Mouse (Mus musculus) intestine, postnatal 0 days (tissue): ENCODE results near the gene Arglu1. TPM values are rescaled to one million over a fixed set of nuclear protein-coding genes. Genes with fewer than 3 reads are reported as not detected.
A peak's percentile ranks its signal among the peaks of the same experiment; 100 is the strongest.

Source experiments
- ATAC-seq: fragments of 200-750 bp; cut with Nextera tagmentation; 2 replicates; pipeline ENCODE4 v1.8.0; 2017; ENCODE audit warnings: mild to moderate bottlenecking, moderate TSS enrichment, moderate library complexity
- H3K27ac ChIP-seq: fragments of 300-500 bp; sonication (generic); 2 replicates; pipeline ENCODE4 v1.5.1; 2014; ENCODE audit warnings: mild to moderate bottlenecking, low read depth, low read length, moderate library complexity
- H3K27me3 ChIP-seq: fragments of 300-500 bp; sonication (generic); replicated peaks from 2 replicates; pipeline ENCODE4 v1.6.1; 2014; ENCODE audit warnings: low read length, mixed read lengths; ENCODE audit not compliant: control insufficient read depth, insufficient read depth
- H3K36me3 ChIP-seq: fragments of 300-500 bp; sonication (generic); 2 replicates; pipeline ENCODE4 v1.6.1; 2014; ENCODE audit warnings: mild to moderate bottlenecking, moderate library complexity; ENCODE audit not compliant: control insufficient read depth, insufficient read depth
- H3K4me1 ChIP-seq: fragments of 300-500 bp; sonication (generic); replicated peaks from 2 replicates; pipeline ENCODE4 v1.6.1; 2014; ENCODE audit warnings: antibody characterized with exemption, low read length, mixed read lengths; ENCODE audit not compliant: control insufficient read depth, insufficient read depth
- H3K4me2 ChIP-seq: fragments of 300-500 bp; sonication (generic); replicated peaks from 2 replicates; pipeline ENCODE4 v1.6.1; 2014; ENCODE audit warnings: low read depth, mild to moderate bottlenecking, moderate library complexity
- H3K4me3 ChIP-seq: fragments of 300-500 bp; sonication (generic); 2 replicates; pipeline ENCODE4 v1.5.1; 2014; ENCODE audit warnings: low read depth, low read length
- H3K9ac ChIP-seq: fragments of 300-500 bp; sonication (generic); 2 replicates; pipeline ENCODE4 v1.6.1; 2014; ENCODE audit warnings: mild to moderate bottlenecking, low read depth, low read length
- H3K9me3 ChIP-seq: fragments of 300-500 bp; sonication (generic); 2 replicates; pipeline ENCODE4 v1.6.1; 2016; ENCODE audit warnings: mixed run types; ENCODE audit not compliant: control insufficient read depth
- CTCF ChIP-seq: sonication (generic); IDR thresholded peaks from 2 replicates; pipeline ENCODE4 v1.5.1; 2016; ENCODE audit warnings: low read depth, mild to moderate bottlenecking, control low read depth, antibody characterized with exemption, moderate library complexity
- WGBS: fragments of 180-500 bp; shearing (Covaris S2); extraction: QIAGEN DNeasy Blood & Tissue Kit; methylation state at CpG from one replicate; pipeline ENCODE4 v1.1.7; 2014; 5-methylcytosine and 5-hydroxymethylcytosine counted together
- polyA plus RNA-seq: library from polyadenylated mRNA; unstranded; fragments of >200 nt; fragmentation: Nextera tagmentation; extraction: Ambion mirVana; gene quantifications from 2 replicates; pipeline ENCODE4 v1.2.1, GENCODE M21; 2015

Arglu1 gene
- polyA plus RNA-seq, 1 experiment from 2014 or later: 67.4 TPM

- no peak for TF ChIP-seq CTCF
- Histone ChIP-seq H3K36me3 (peaks cover 4% of the 10 kb centered on the region), H3K4me3 (peak overlapping the region; percentile 87), H3K27ac (peak overlapping the region; percentile 80), H3K9ac (peak overlapping the region; percentile 59), H3K4me1 (no peaks in the 10 kb centered on the region), H3K4me2 (peak overlapping the region; percentile 90), H3K27me3 (no peaks in the 10 kb centered on the region), H3K9me3 (no peaks in the 10 kb centered on the region)
- ATAC-seq: peak; percentile 45
- WGBS: under 1% methylated on average over 88 of the region's 88 CpGs
These were observed 29.8 kb downstream of the Arglu1 start for GRCm38 (mm10) chr8:8660307-8661098.

GRCm38 (mm10) chr8:8659503-8660306, 30.6 kb downstream of the Arglu1 start:
- Histone ChIP-seq H3K9me3 (no peaks in the 10 kb centered on the region), H3K27ac (no peak overlapping the region), H3K4me2 (peak overlapping the region; percentile 90), H3K9ac (peak overlapping the region; percentile 59), H3K4me3 (peak overlapping the region; percentile 87), H3K36me3 (no peaks in the 10 kb centered on the region), H3K4me1 (no peaks in the 10 kb centered on the region), H3K27me3 (no peaks in the 10 kb centered on the region)
- no peak for ATAC-seq
- WGBS: 1% methylated on average over 53 of the region's 53 CpGs
- TF ChIP-seq CTCF: no peak

- Histone ChIP-seq H3K4me1 (peaks cover 4% of the 10 kb centered on the region; the same call in 1 of the 2 replicates), H3K9ac (no peak overlapping the region), H3K9me3 (no peaks in the 10 kb centered on the region), H3K4me3 (peak overlapping the region; percentile 87), H3K4me2 (peak overlapping the region; percentile 90), H3K27me3 (no peaks in the 10 kb centered on the region), H3K27ac (no peak overlapping the region), H3K36me3 (no peaks in the 10 kb centered on the region)
- WGBS: 6% methylated on average over 19 of the region's 19 CpGs
- peak; percentile 86 for TF ChIP-seq CTCF
- peak; percentile 43; the same call in 1 of the 2 replicates for ATAC-seq
These were observed 31.7 kb downstream of the Arglu1 start for GRCm38 (mm10) chr8:8658426-8659224.

GRCm38 (mm10) chr8:8657692-8658355, 32.5 kb downstream of the Arglu1 start:
- Histone ChIP-seq H3K4me1 (peaks cover 4% of the 10 kb centered on the region; the same call in 1 of the 2 replicates), H3K9me3 (no peaks in the 10 kb centered on the region), H3K4me2 (peak overlapping the region; percentile 90), H3K27me3 (no peaks in the 10 kb centered on the region), H3K4me3 (peak overlapping the region; percentile 87), H3K36me3 (no peaks in the 10 kb centered on the region), H3K27ac (no peak overlapping the region), H3K9ac (no peak overlapping the region)
- no peak for TF ChIP-seq CTCF
- ATAC-seq: no peak
- 60% methylated on average over 5 of the region's 5 CpGs for WGBS

GRCm38 (mm10) chr8:8656578-8657441, 33.5 kb downstream of the Arglu1 start:
- 54% methylated on average over 14 of the region's 14 CpGs for WGBS
- Histone ChIP-seq H3K4me3 (peak overlapping the region; percentile 87), H3K27ac (no peak overlapping the region), H3K4me2 (peak overlapping the region; percentile 90), H3K9me3 (no peaks in the 10 kb centered on the region), H3K4me1 (peaks cover 4% of the 10 kb centered on the region; the same call in 1 of the 2 replicates), H3K36me3 (no peaks in the 10 kb centered on the region), H3K27me3 (no peaks in the 10 kb centered on the region), H3K9ac (no peak overlapping the region)
- ATAC-seq: no peak
- no peak for TF ChIP-seq CTCF
